Mouse (Mus musculus) adrenal gland, adult 8-10 months (tissue): ENCODE measurements around the gene Map3k15. TPM values are rescaled to one million over a fixed set of nuclear protein-coding genes. Genes with fewer than 3 reads are reported as not detected.
A peak's percentile ranks its signal among the peaks of the same experiment; 100 is the strongest.

ENCODE experiments used
- DNase-seq: peaks from one replicate; pipeline ENCODE4 v3.0.0; 2022
- total RNA-seq, 4 experiments: library from RNA; stranded (reverse); gene quantifications; 2 replicates each; pipeline ENCODE4 v1.2.4; 2022

Map3k15 gene
- total RNA-seq, 4 experiments from 2014 or later, result 0.96 to 2.2 (median 1.4) TPM

DNA sequence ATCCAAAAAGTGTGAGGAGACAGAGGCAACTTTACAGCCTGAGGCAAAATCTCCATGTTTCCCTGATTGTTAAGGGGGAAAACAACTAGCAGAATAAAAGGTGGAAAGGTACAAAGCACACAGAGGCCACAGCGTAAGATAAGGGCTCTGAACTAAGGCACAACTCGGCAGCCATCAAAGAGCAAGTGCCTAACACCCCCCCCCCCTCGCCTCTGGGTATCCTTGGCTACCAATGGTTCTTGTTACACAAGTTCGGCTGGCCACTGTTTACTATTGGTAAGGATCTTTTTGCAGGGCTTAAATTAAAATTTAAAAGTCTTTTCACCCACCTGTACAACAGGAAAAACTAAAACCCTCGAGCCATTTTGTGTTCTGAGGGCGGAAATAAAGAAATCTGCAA, 147.5 kb downstream of the Map3k15 start:
- DNase-seq, result no peak

DNA sequence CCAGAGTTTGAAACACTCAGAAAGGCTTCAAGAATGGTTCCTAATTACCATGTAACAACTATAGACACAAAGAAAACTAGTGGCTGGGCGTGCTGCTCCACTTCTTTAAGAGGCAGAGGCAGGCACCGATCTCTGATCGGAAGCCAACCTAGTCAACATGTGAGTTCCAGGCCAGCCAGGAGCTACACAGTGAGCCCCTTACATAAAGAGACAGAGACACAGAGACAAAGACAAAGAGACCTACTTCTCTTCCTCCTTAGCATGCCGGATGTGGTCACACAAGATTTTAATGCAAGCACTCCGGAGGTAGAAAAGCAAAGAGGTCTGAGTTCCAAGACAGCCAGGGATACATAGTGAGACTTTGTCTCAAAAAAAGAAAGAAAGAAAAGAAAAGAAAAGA, 147.9 kb downstream of the Map3k15 start:
- no peak for DNase-seq

DNA sequence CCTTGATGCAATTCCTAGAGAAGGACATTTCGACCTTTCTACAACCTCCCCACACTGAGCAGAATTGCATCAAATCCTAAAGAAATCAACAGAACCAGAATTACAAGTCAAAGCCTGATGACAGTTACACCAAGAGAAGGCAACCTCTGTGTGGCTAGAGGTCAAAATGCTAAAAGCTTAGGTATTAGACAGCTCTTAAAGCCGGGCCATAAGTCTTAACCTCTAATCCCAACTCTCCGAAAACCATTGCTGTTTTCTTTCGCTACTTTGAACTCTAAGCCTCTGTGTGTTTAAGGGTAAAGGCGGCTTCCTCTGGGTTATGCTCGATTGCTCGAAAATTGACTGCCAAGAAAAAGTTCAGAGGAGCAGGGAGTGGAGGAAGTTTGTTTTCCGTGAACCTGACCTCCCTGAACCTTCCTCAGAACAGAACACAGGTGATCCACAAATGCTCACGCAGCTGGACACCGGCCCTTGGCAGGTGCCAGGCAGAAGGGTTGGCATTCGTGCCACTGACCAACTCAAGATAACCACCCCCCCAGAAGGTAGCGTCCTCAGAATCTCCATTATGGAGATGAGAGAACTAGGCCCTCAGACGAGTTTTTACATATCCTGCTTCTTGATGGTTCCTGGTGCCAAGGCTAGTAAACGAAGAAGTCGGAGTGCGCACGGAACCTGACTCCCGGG, 149.1 kb downstream of the Map3k15 start:
- DNase-seq, result no peak

DNA sequence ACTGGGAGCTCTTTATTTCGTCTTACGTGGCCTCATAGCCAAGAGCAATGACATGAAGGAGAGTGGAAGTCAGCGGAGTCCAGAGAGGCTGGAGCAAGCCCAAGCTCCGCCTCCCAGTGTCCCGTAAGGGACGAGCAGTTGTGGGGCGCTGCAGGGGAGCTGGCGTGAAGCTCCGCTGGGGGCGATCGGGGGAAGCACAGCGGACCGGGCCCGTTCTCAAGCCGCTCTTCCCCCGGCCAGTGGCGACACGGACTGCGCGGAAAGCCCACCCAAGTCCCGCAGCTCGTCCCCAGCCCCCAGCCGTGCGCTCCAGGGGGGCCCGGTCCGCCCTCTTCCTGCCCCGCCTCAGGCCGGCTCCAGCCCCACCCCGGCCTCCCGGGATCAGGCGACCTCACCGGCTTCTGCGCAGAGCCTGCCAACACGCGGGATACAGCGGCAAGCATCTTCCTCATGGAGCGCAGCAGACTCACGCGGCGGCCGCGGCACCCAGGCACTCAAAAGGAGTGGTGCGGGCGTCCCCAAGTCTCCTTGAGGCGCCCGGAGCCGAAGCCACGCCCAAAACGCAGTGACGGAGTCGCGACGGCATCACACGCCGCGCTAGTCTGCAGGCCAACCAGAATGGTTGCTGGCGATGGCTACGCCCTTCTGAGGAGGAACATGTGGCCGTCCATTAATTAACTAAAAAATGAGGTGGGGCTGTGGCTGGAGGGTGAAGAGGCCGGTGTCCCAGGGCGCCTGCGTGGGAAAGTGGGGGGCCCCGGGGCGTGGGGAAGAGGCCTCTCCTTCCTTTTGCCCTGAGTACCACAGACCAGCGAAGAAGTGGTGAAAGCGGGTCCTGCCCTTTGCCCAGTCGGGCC, 149.9 kb downstream of the Map3k15 start, which contains the start of gene Pdha1:
TSS of gene Pdha1 (minus strand) at position 553 of the 857 bp plus-strand sequence.
- DNase-seq, result peak; percentile 83

DNA sequence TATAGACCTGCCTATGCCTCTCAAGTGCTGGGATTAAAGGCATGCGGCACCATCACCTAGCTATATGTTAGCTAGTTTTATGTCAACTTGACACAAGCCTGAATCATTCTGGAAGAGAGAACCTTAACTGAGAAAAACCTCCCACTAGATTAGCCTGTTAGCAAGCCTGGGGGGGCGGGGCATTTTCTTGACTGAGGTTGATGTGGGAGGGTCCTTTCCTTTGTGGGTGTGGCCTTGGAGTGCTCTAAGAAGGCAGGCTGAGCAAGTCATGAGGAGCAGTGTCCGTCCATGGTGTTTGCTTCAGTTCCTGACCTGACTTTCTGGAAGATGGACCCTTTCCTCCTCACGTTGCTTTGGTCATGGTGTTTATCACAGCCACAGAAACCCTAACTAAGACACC, 158.6 kb downstream of the Map3k15 start:
- no peak for DNase-seq

DNA sequence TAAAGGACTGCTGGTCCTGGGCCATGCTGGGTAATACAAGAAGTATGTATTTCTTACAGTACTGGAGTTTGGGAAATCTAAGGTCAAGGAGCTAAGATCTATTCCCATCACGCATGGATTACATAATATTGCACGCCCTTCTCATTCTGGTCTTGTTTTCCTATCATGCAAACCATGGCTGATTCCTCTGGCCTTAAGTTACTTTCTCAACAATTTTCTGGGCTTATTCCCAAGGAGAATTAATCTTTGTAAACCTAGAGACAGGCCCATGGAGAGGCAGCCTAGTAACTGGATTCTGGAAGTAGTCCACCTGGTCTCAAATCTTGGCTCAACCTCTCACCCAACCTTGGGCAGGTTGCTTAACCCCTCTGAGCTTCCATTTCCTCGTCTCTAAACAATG, 159.2 kb downstream of the Map3k15 start:
- no peak for DNase-seq

DNA sequence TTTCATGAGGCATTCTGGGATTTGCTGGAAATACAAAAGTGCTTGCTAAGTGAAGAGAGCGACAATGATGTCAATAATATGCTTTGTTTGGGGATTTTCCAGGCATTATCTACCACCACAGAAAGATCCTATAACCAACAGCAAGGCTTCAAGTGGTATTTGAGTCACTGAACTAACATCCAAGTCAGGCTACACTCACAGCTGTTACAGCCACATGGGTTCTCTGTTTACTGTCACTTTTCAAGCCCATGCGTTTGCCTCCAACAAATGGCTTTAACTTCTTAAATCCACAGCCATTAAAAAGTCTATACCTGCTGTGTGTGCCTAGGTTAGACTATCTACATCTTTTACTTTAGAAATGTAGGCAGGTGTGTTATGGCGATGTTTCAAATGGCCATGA, 160.6 kb downstream of the Map3k15 start:
- DNase-seq, result no peak

DNA sequence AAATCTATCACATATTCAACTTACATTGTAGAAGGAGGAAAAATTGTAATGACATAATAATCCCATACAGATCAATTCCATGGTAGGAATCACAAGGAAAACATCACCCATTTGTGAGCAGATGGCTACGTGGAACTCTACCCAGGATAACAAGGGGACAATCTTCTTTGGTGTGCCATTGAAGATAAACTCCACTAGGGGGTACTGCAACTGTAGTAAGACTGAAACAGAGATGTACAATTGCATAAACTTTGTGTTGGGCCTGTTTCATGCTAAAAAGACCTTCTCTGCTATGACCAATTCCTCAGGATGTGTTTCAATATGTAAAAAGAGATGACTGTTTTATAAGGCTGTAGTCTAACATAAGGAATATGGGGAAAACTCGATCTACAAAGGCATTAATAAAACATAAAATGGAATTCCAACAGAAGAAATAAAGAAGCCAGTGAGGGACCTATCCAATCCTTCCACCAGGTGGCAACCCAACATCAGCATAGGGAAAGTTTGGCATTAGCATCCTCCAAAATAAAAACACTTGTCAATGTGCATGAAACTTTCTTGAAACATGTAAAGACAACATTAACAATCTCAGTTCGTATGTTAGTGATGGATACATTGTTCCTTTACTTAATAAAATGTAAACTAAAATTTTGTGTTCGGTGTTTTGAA, 165.0 kb downstream of the Map3k15 start:
- no peak for DNase-seq

DNA sequence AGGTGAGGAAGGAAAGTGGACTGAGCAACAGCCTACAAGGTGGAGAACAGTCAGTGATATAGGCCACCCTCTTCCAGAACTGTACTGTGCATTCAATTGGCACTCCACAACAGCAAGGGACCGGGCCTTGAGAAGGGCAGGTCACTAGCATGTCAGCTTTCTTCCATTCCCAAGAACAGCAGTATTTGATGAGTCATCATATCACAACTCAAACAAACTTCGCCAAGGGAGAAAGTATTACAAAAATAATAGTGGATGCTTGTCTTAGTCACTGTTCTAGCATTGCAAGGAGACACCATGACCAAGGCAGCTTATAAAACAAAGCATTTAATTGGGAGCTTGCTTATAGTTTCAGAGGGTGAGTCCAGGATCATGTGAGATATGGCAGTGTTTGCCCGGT, 176.0 kb downstream of the Map3k15 start:
- DNase-seq, result no peak

DNA sequence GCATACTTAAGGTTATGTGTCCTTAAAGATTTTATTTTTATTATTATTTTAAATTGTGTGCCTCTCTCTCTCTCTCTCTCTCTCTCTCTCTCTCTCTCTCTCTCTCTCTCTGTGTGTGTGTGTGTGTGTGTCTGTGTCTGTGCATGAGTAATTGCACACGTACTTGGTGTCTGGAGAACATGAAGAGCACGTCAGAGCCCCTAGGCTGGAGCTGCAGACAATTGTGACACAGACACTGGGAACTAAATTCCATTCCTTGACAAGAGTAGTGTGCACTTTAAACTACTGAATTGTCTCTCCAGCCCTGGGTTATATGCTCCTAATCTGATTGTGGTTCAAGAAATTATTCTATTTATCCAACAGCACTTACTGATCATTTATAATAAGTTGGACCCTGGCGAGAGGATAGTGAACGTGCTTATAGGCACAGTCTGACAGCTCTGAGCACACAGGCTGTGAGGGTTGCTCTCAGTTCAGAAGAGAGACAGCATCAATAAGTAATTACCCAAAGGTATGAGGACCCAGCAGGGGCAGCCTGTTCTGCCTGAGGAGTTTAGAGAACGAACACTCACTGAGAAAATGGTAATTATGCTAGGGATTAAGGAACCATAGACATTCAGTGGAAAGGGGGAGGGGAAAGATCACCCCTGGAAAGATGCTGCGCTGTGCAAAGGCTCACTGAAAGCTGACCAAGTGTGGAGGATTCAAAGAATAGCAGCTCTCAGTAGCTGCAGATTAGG, 178.2 kb downstream of the Map3k15 start:
- no peak for DNase-seq

DNA sequence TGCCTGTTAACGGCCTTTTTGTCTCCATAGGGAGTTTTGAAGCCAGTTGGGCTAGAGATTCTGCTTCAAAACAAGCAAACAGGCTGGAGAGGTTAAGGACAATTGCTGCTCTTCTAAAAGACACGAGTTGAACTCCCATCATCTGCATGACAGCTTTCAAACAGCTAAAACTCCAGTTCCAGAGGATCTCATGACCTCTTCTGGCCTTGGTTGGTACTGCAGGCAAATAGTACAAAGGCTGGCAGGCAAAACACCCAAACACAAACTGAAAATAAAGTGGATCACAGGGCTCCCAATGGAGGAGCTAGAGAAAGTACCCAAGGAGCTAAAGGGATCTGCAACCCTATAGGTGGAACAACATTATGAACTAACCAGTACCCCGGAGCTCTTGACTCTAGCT, 181.9 kb downstream of the Map3k15 start:
- DNase-seq, result peak; percentile 18

Other genes starting within 250 kb of the Map3k15 start
- 100 to 1,000 TPM; 154 to 303 (median 223) TPM for gene Pdha1, start 150.0 kb downstream of the Map3k15 start, total RNA-seq